Mouse (Mus musculus) small intestine, adult 2 months (tissue): Measurements from ENCODE around the gene Dusp12. TPM values are rescaled to one million over a fixed set of nuclear protein-coding genes. Genes with fewer than 3 reads are reported as not detected.

Source experiments
- H3K27ac ChIP-seq: fragments of 200-500 bp; 2 replicates; pipeline ENCODE4 v1.5.1; 2012; ENCODE audit warnings: low read depth, low read length, control low read depth, inconsistent platforms; ENCODE audit not compliant: insufficient read depth
- H3K27me3 ChIP-seq: fragments of 200-500 bp; 2 replicates; pipeline ENCODE4 v1.6.1; 2012; ENCODE audit warnings: mild to moderate bottlenecking, moderate library complexity, low read length, inconsistent platforms; ENCODE audit not compliant: control insufficient read depth, insufficient read depth
- H3K36me3 ChIP-seq: fragments of 200-500 bp; 2 replicates; pipeline ENCODE4 v1.6.1; 2012; ENCODE audit warnings: mild to moderate bottlenecking, low read length, control low read depth, inconsistent platforms; ENCODE audit not compliant: control insufficient read depth, insufficient read depth
- H3K4me1 ChIP-seq: fragments of 200-500 bp; 2 replicates; pipeline ENCODE4 v1.6.1; 2012; ENCODE audit warnings: low read length, inconsistent platforms, mixed read lengths; ENCODE audit not compliant: control insufficient read depth, insufficient read depth, insufficient read length
- H3K4me3 ChIP-seq: fragments of 200-500 bp; 2 replicates; pipeline ENCODE4 v1.5.1; 2012; ENCODE audit warnings: low read depth, mild to moderate bottlenecking, control low read depth, inconsistent platforms, low read length, moderate library complexity
- CTCF ChIP-seq: fragments of 200-500 bp; IDR thresholded peaks from 2 replicates; pipeline ENCODE4 v1.5.1; 2012; ENCODE audit warnings: low read depth, mild to moderate bottlenecking, control low read depth, inconsistent platforms, low read length, moderate library complexity, mixed read lengths; ENCODE audit not compliant: insufficient replicate concordance, insufficient read length; ENCODE audit errors: extremely low read depth
- POLR2A ChIP-seq: fragments of 200-500 bp; IDR thresholded peaks from 2 replicates; pipeline ENCODE4 v1.6.1; 2012; ENCODE audit warnings: low read depth, mild to moderate bottlenecking, control low read depth, inconsistent platforms, low read length, moderate library complexity
- WGBS: fragments of 180-500 bp; shearing (Covaris S2); methylation state at CpG from one replicate; pipeline ENCODE4 v1.1.7; 2018; 5-methylcytosine and 5-hydroxymethylcytosine counted together
- polyA plus RNA-seq: library from polyadenylated mRNA; depleted of rRNA; stranded (reverse); fragments of >200 nt; gene quantifications from 2 replicates; pipeline ENCODE4 v1.2.3, GENCODE M21; 2012

Dusp12 gene
- polyA plus RNA-seq, 1 experiment = 8.0 TPM

- H3K27me3 ChIP-seq = no peaks in the 10 kb centered on the region
- H3K27ac ChIP-seq = no peak overlapping the region
- no peak for TF ChIP-seq CTCF
- TF ChIP-seq POLR2A = no peak
Measured at GRCm38 (mm10) chr1:170864234-170864633, 21.1 kb downstream of the Dusp12 start.

GRCm38 (mm10) chr1:170863033-170863432 is 22.3 kb downstream of the Dusp12 start:
- Histone ChIP-seq H3K4me3 (no peak overlapping the region), H3K27me3 (no peaks in the 10 kb centered on the region), H3K4me1 (peaks cover 3% of the 10 kb centered on the region; the same call in 1 of the 2 replicates), H3K36me3 (0 out of 2 replicates have a peak, but pooled peaks cover 2% of the 10 kb centered on the region), H3K27ac (no peak overlapping the region)
- no peak for TF ChIP-seq POLR2A
- 46% methylated on average over 4 of the region's 4 CpGs for WGBS

More at GRCm38 (mm10) chr1:170864234-170864633, 21.1 kb downstream of the Dusp12 start:
- Histone ChIP-seq H3K4me3 (no peak overlapping the region), H3K4me1 (peaks cover 3% of the 10 kb centered on the region; the same call in 1 of the 2 replicates), H3K36me3 (0 out of 2 replicates have a peak, but pooled peaks cover 2% of the 10 kb centered on the region)

DNA sequence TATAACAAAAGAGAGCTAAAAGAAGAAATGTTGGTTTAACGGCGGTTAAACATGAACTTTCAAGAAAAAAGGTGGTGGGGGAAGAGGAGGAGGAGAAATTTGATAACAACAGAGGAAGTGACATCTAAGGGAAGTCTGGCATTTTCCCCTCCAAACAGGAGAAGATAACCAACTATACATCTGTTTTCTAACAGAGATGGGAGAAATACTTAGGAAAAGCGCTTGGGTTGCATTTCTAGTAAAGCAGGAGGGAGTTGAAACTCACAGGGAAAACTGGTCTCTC is 23.0 kb downstream of the Dusp12 start:
- H3K36me3 ChIP-seq = 0 out of 2 replicates have a peak, but pooled peaks cover 2% of the 10 kb centered on the region
- H3K4me3 ChIP-seq = no peak overlapping the region
- TF ChIP-seq CTCF = no peak
- TF ChIP-seq POLR2A = no peak
- H3K27me3 ChIP-seq = no peaks in the 10 kb centered on the region
- WGBS = 58% methylated on average over 3 of the region's 3 CpGs
- peaks cover 3% of the 10 kb centered on the region; the same call in 1 of the 2 replicates for H3K4me1 ChIP-seq
- no peak overlapping the region for H3K27ac ChIP-seq

- Histone ChIP-seq H3K4me3 (no peak overlapping the region), H3K27me3 (no peaks in the 10 kb centered on the region), H3K36me3 (0 out of 2 replicates have a peak, but pooled peaks cover 2% of the 10 kb centered on the region), H3K4me1 (peaks cover 3% of the 10 kb centered on the region; the same call in 1 of the 2 replicates), H3K27ac (no peak overlapping the region)
- WGBS = 64% methylated on average over 13 of the region's 13 CpGs
- TF ChIP-seq CTCF (no peak), POLR2A (no peak)
Measured at GRCm38 (mm10) chr1:170861671-170862434, 23.5 kb downstream of the Dusp12 start.

GRCm38 (mm10) chr1:170858872-170859271 is 26.5 kb downstream of the Dusp12 start:
- WGBS = 81% methylated on average over 2 of the region's 2 CpGs
- H3K36me3 ChIP-seq = 0 out of 2 replicates have a peak, but pooled peaks cover 2% of the 10 kb centered on the region
- no peak overlapping the region for H3K27ac ChIP-seq
- H3K27me3 ChIP-seq = no peaks in the 10 kb centered on the region
- 0 out of 2 replicates have a peak, but pooled peaks cover 5% of the 10 kb centered on the region for H3K4me1 ChIP-seq
- TF ChIP-seq CTCF (no peak), POLR2A (no peak)
- no peak overlapping the region for H3K4me3 ChIP-seq

DNA sequence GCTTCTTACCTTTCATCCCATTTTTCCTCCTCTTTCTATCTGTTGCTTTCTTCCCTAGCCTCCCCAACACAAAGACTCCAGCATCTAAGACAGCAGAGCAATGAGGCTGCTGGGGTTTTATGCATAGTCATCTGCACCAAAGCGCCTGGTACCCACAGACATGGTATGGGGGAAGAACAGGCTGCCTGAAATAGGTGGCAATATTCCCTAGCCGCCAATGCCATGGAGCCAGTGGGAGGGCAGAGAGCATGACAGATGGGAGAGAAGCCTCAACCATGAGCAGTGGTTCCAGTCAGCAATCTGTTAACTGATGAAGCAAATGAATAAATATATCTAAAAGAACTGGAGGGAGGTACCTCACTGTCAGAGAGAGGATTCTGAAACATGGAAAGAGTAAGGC is 28.0 kb downstream of the Dusp12 start:
- H3K4me1 ChIP-seq = 0 out of 2 replicates have a peak, but pooled peaks cover 5% of the 10 kb centered on the region
- no peak overlapping the region for H3K27ac ChIP-seq
- no peaks in the 10 kb centered on the region for H3K27me3 ChIP-seq
- H3K4me3 ChIP-seq = no peak overlapping the region
- WGBS = 85% methylated on average over 2 of the region's 2 CpGs
- TF ChIP-seq POLR2A (no peak), CTCF (no peak)
- peaks cover 6% of the 10 kb centered on the region for H3K36me3 ChIP-seq

GRCm38 (mm10) chr1:170855056-170855760 is 30.1 kb downstream of the Dusp12 start:
- H3K27me3 ChIP-seq = no peaks in the 10 kb centered on the region
- no peak overlapping the region for H3K27ac ChIP-seq
- H3K4me1 ChIP-seq = 0 out of 2 replicates have a peak, but pooled peaks cover 2% of the 10 kb centered on the region
- TF ChIP-seq POLR2A (no peak), CTCF (no peak)
- WGBS = 84% methylated on average over 13 of the region's 13 CpGs
- peaks cover 20% of the 10 kb centered on the region for H3K36me3 ChIP-seq
- no peak overlapping the region for H3K4me3 ChIP-seq
